Mouse (Mus musculus) erythroblast, embryonic 14.5 days (primary cell): ENCODE results near the gene Slx4ip.

Source experiments
- GATA1 ChIP-seq: IDR thresholded peaks from 2 replicates; pipeline ENCODE4 v1.6.1; 2012; ENCODE audit warnings: low read length, inconsistent platforms, mixed read lengths
- TAL1 ChIP-seq: IDR thresholded peaks from 3 replicates; pipeline ENCODE4 v1.6.1; 2012; ENCODE audit warnings: low read length, inconsistent platforms, mixed read lengths

DNA sequence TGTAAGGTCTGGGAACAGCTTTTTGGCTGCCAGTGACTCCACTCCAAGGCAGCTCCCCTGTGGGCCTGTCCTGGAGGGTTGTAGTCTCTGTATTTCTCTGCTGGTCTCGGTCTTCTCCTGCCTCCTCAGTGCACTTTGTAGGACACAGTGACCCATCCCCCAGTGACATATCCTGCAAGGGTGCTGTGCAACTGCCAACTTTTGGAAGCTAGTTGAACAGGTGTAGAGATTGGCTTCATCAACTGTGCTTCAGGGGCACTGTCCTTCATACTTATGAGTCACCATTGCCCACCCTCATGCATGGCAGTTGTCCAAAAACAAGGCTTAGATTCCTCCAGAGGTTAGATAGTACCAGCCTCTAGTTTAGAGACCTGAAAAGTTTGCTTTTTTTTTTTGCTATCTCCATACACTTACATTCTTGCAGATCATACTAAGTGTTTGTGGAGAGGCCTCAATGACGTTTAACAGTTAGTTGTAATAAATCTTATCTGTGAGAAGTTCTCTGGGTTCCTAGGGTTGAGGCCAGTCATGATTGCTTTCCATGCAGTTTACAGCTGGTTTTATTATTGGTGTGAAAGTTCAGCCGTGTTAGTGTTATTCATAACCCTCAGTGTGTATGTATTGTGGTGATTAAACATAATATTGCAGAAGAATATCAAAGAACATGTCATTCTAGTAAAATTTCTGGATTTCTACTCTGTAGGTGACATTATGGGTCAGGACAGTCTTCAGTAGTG, 29.4 kb downstream of the Slx4ip start:
- TF ChIP-seq GATA1 = no peak
- TF ChIP-seq TAL1 = no peak
